Mouse (Mus musculus) spleen, postnatal 36 days (tissue): ENCODE results near the gene Oprl1.

ENCODE experiments used
- DNase-seq, 2 experiments: peaks; one replicate each; pipeline ENCODE4 v3.0.0; 2022; ENCODE audit warnings: low spot score in 2 of 2, mixed read lengths in 1 of 2

Gene Oprl1

GRCm38 (mm10) chr2:181692304-181692703 lies 22.5 kb upstream of the Oprl1 start:
- no peak for DNase-seq

GRCm38 (mm10) chr2:181693339-181694280 lies 21.2 kb upstream of the Oprl1 start, which contains the start of gene Rgs19:
TSS of gene Rgs19 (minus strand) at chr2:181693977.
- peak; percentile 91 to 93 for DNase-seq

- no peak for DNase-seq
Measured at GRCm38 (mm10) chr2:181694581-181694980, 20.2 kb upstream of the Oprl1 start.

- no peak for DNase-seq
Measured at GRCm38 (mm10) chr2:181695776-181696175, 19.0 kb upstream of the Oprl1 start.

GRCm38 (mm10) chr2:181696801-181697420 lies 17.9 kb upstream of the Oprl1 start:
- no peak for DNase-seq

- no peak for DNase-seq
Measured at GRCm38 (mm10) chr2:181698241-181698640, 16.6 kb upstream of the Oprl1 start, which contains the start of gene Lkaaear1. TSS of gene Lkaaear1 (minus strand) at chr2:181698442.

GRCm38 (mm10) chr2:181706668-181707067 lies 8.1 kb upstream of the Oprl1 start:
- no peak for DNase-seq

GRCm38 (mm10) chr2:181713749-181714148 lies 1.1 kb upstream of the Oprl1 start:
- no peak for DNase-seq

GRCm38 (mm10) chr2:181715382-181715781 lies 566 bp downstream of the Oprl1 start:
- DNase-seq: no peak

- DNase-seq: no peak
Measured at GRCm38 (mm10) chr2:181716991-181717390, 2.2 kb downstream of the Oprl1 start.

GRCm38 (mm10) chr2:181720061-181720460 lies 5.2 kb downstream of the Oprl1 start:
- DNase-seq: no peak

- DNase-seq: no peak
Measured at GRCm38 (mm10) chr2:181721200-181721599, 6.4 kb downstream of the Oprl1 start.

- no peak for DNase-seq
Measured at GRCm38 (mm10) chr2:181722213-181722612, 7.4 kb downstream of the Oprl1 start.

- no peak for DNase-seq
Measured at GRCm38 (mm10) chr2:181727659-181728262, 12.9 kb downstream of the Oprl1 start.

- no peak for DNase-seq
Measured at GRCm38 (mm10) chr2:181730051-181730450, 15.2 kb downstream of the Oprl1 start.

GRCm38 (mm10) chr2:181752626-181753025 lies 37.8 kb downstream of the Oprl1 start:
- DNase-seq: no peak

GRCm38 (mm10) chr2:181758147-181758725 lies 43.4 kb downstream of the Oprl1 start:
- DNase-seq: no peak

- no peak for DNase-seq
Measured at GRCm38 (mm10) chr2:181759041-181759440, 44.2 kb downstream of the Oprl1 start.

- no peak for DNase-seq
Measured at GRCm38 (mm10) chr2:181763006-181763830, 48.4 kb downstream of the Oprl1 start, which contains the start of gene Myt1. TSS of gene Myt1 (plus strand) at chr2:181763332.

- no peak for DNase-seq
Measured at GRCm38 (mm10) chr2:181763886-181764527, 49.2 kb downstream of the Oprl1 start.
